In genomic region chr12:8923603-8924002, GRCm38 (mm10) we compare ENCODE assay signal across 9 mouse cellular contexts. TPM values are rescaled to one million over a fixed set of nuclear protein-coding genes. Genes with fewer than 3 reads are reported as not detected.
DNase-seq lines count a peak whose midpoint lies in the region; ATAC-seq and TF ChIP-seq lines count a peak whose summit lies in the region.
"Had no signal": no experiment of that assay in that cellular context is flagged by ENCODE, and none has a peak within 500 bp of the region (broad histone marks: within the 10 kb centered on the region; RNA-seq: fewer than 3 reads in every experiment).

No protein-coding gene starts in this region.

- intact Hi-C loops in left cerebral cortex, postnatal 4 days (cut with DNase I) = loop anchor here (2.0 kb wide), 1 partner anchor 153 kb away; the partner anchor contains the start of gene Sdc1

- peak overlapping the region; percentile 99 for H3K27ac ChIP-seq in layer of hippocampus, adult 2 months
- no peak overlapping the region for H3K27ac ChIP-seq in embryonic facial prominence, embryonic 10.5 days (replicated peaks)
- no peak overlapping the region for H3K27ac ChIP-seq in hindbrain, postnatal 0 days
- no peak overlapping the region for H3K27ac ChIP-seq in midbrain, embryonic 16.5 days (ENCODE audit: low read length)

- H3K4me2 ChIP-seq in hindbrain, postnatal 0 days (ENCODE audit: low read depth, low read length) = peak overlapping the region; percentile 89
- H3K4me2 ChIP-seq in midbrain, embryonic 16.5 days (ENCODE audit: low read length) = peak overlapping the region; percentile 73

- peaks cover 31% of the 10 kb centered on the region for H3K4me1 ChIP-seq in embryonic facial prominence, embryonic 10.5 days
- H3K4me1 ChIP-seq in hindbrain, postnatal 0 days (ENCODE audit: insufficient read depth, low read length) = peaks cover 13% of the 10 kb centered on the region
- peaks cover 29% of the 10 kb centered on the region for H3K4me1 ChIP-seq in midbrain, embryonic 16.5 days (ENCODE audit: control insufficient read depth, insufficient read depth, low read length)

- WGBS in embryonic facial prominence, embryonic 10.5 days = 63% methylated on average over 2 of the region's 2 CpGs
- 27% methylated on average over 2 of the region's 2 CpGs for WGBS in hindbrain, postnatal 0 days
- 42% methylated on average over 2 of the region's 2 CpGs for WGBS in midbrain, embryonic 16.5 days

- peak; percentile 55 for TF ChIP-seq CTCF in layer of hippocampus, adult 2 months (conservative IDR thresholded peaks at IDR 0.05)
- peak; percentile 52 for TF ChIP-seq CTCF in hindbrain, postnatal 0 days (IDR thresholded peaks at IDR 0.05; ENCODE audit: low read depth)

- H3K9me3 ChIP-seq in embryonic facial prominence, embryonic 10.5 days = no peaks in the 10 kb centered on the region
- H3K9me3 ChIP-seq in hindbrain, postnatal 0 days (ENCODE audit: low read length) = no peaks in the 10 kb centered on the region
- H3K9me3 ChIP-seq in midbrain, embryonic 16.5 days (replicated peaks; ENCODE audit: control insufficient read depth, low read length, poor library complexity, severe bottlenecking) = no peaks in the 10 kb centered on the region

- no peak for DNase-seq in layer of hippocampus, adult 2 months (ENCODE audit: low spot score in 2 of 2)
- DNase-seq in layer of hippocampus, adult 8-10 months (ENCODE audit: low spot score in 2 of 2) = no peak
- no peak for DNase-seq in embryonic facial prominence, embryonic 10.5 days (ENCODE audit: low spot score)
- DNase-seq in hindbrain, postnatal 0 days (ENCODE audit: low spot score) = no peak
- DNase-seq in embryo, embryonic 10.5 days (ENCODE audit: low spot score) = no peak
- DNase-seq in urinary bladder, postnatal 36 days (ENCODE audit: low spot score in 2 of 2) = no peak
- no peak for DNase-seq in left cerebral cortex, postnatal 4 days

- ATAC-seq in hindbrain, postnatal 0 days = no peak
- no peak for ATAC-seq in midbrain, embryonic 16.5 days

- peaks cover 45% of the 10 kb centered on the region for H3K36me3 ChIP-seq in embryonic facial prominence, embryonic 10.5 days (replicated peaks)
- no peaks in the 10 kb centered on the region for H3K36me3 ChIP-seq in hindbrain, postnatal 0 days (ENCODE audit: insufficient read depth, low read length)
- H3K36me3 ChIP-seq in midbrain, embryonic 16.5 days (ENCODE audit: control insufficient read depth, insufficient read depth, low read length) = no peaks in the 10 kb centered on the region

- no peaks in the 10 kb centered on the region for H3K27me3 ChIP-seq in embryonic facial prominence, embryonic 10.5 days (replicated peaks; ENCODE audit: low read depth, poor library complexity, severe bottlenecking)
- H3K27me3 ChIP-seq in hindbrain, postnatal 0 days (ENCODE audit: insufficient read depth, low read length) = no peaks in the 10 kb centered on the region
- H3K27me3 ChIP-seq in midbrain, embryonic 16.5 days (ENCODE audit: control insufficient read depth, insufficient read depth, low read depth, low read length) = no peaks in the 10 kb centered on the region

- no peak overlapping the region; the same call in 1 of the 2 replicates for H3K9ac ChIP-seq in hindbrain, postnatal 0 days (replicated peaks; ENCODE audit: low read length)
- peak overlapping the region; percentile 90; the same call in 1 of the 2 replicates for H3K9ac ChIP-seq in midbrain, embryonic 16.5 days (ENCODE audit: low read depth, low read length)

- peak overlapping the region; percentile 97 for H3K4me3 ChIP-seq in layer of hippocampus, adult 2 months
- peak overlapping the region; percentile 83 for H3K4me3 ChIP-seq in embryonic facial prominence, embryonic 10.5 days
- peak overlapping the region; percentile 91 for H3K4me3 ChIP-seq in hindbrain, postnatal 0 days (ENCODE audit: low read length)
- 0 out of 2 replicates have a peak overlapping the region, but pooled peaks have one; percentile 2 for H3K4me3 ChIP-seq in midbrain, embryonic 16.5 days (ENCODE audit: low read depth, low read length)

RNA-seq across cellular contexts. Expression of gene Laptm4a, which starts 2.1 kb away (rescaled TPM):
- total RNA-seq in layer of hippocampus, adult 2 months (2021) = 100 to 1,000 TPM; 208 to 222 TPM
- total RNA-seq in layer of hippocampus, adult 8-10 months (2022) = 100 to 1,000 TPM; 209 to 255 (median 223) TPM
- polyA plus RNA-seq in embryonic facial prominence, embryonic 10.5 days (2016; fragmentation: Nextera tagmentation; extraction: Ambion mirVana) = 170 and 196 TPM in 2 replicates
- 185 and 196 TPM in 2 replicates for total RNA-seq in hindbrain, postnatal 0 days (2014; rRNA removed)
- polyA plus RNA-seq in hindbrain, postnatal 0 days (2015; fragmentation: Nextera tagmentation; extraction: Ambion mirVana) = 289 and 299 TPM in 2 replicates
- polyA plus RNA-seq in midbrain, embryonic 16.5 days (2015; fragmentation: Nextera tagmentation; extraction: Ambion mirVana) = 190 and 201 TPM in 2 replicates
- 100 to 1,000 TPM; 186 to 191 TPM for total RNA-seq in left cerebral cortex, postnatal 4 days (2021)

RNA-seq across cellular contexts. Expression of gene Matn3, which starts 24.1 kb away (rescaled TPM):
- not detected for total RNA-seq in layer of hippocampus, adult 2 months (2021)
- total RNA-seq in layer of hippocampus, adult 8-10 months (2022) = under 1 TPM in 1 of 4 experiments, not detected in 3; 0.10 TPM
- 3.0 and 3.3 TPM in 2 replicates for polyA plus RNA-seq in embryonic facial prominence, embryonic 10.5 days (2016; fragmentation: Nextera tagmentation; extraction: Ambion mirVana)
- 0.04 and 0.31 TPM in 2 replicates for total RNA-seq in hindbrain, postnatal 0 days (2014; rRNA removed)
- polyA plus RNA-seq in hindbrain, postnatal 0 days (2015; fragmentation: Nextera tagmentation; extraction: Ambion mirVana) = 0.08 and 0.10 TPM in 2 replicates
- polyA plus RNA-seq in midbrain, embryonic 16.5 days (2015; fragmentation: Nextera tagmentation; extraction: Ambion mirVana) = 0.11 and 0.15 TPM in 2 replicates
- under 1 TPM; 0.14 to 0.20 TPM for total RNA-seq in left cerebral cortex, postnatal 4 days (2021)
- total RNA-seq: neutrophil, adult 5-6 weeks had no signal

RNA-seq across cellular contexts. Expression of gene Wdr35, which starts 50.1 kb away (rescaled TPM):
- 10 to 100 TPM; 36.7 to 49.3 TPM for total RNA-seq in layer of hippocampus, adult 2 months (2021)
- total RNA-seq in layer of hippocampus, adult 8-10 months (2022) = 10 to 100 TPM; 43.0 to 59.8 (median 44.9) TPM
- polyA plus RNA-seq in embryonic facial prominence, embryonic 10.5 days (2016; fragmentation: Nextera tagmentation; extraction: Ambion mirVana) = 21.3 and 21.4 TPM in 2 replicates
- total RNA-seq in hindbrain, postnatal 0 days (2014; rRNA removed) = 13.2 and 16.4 TPM in 2 replicates
- polyA plus RNA-seq in hindbrain, postnatal 0 days (2015; fragmentation: Nextera tagmentation; extraction: Ambion mirVana) = 19.8 and 20.3 TPM in 2 replicates
- polyA plus RNA-seq in midbrain, embryonic 16.5 days (2015; fragmentation: Nextera tagmentation; extraction: Ambion mirVana) = 25.4 and 25.5 TPM in 2 replicates
- 10 to 100 TPM; 35.1 to 39.3 TPM for total RNA-seq in left cerebral cortex, postnatal 4 days (2021)

Comparison
In these comparisons a context has a peak if more than half of its experiments do, and no peak if none do; other contexts are left out.
1. H3K4me3 ChIP-seq: peak in every context shown above with its lines; median percentile 97 in layer of hippocampus, adult 2 months; 91 in hindbrain, postnatal 0 days; 83 in embryonic facial prominence, embryonic 10.5 days; 2 in midbrain, embryonic 16.5 days.